Mouse (Mus musculus) embryonic fibroblast, embryonic 13.5 days (primary cell): ENCODE measurements around the gene Pygo1.

Experiments
- CTCF ChIP-seq: IDR thresholded peaks from 2 replicates; pipeline ENCODE4 v1.5.1; 2011; ENCODE audit warnings: mild to moderate bottlenecking, control low read depth, low read length, moderate library complexity, borderline replicate concordance; ENCODE audit not compliant: insufficient read depth
- POLR2A ChIP-seq: IDR thresholded peaks from 2 replicates; pipeline ENCODE4 v1.6.1; 2011; ENCODE audit warnings: low read depth, mild to moderate bottlenecking, control low read depth, low read length, moderate library complexity

- TF ChIP-seq CTCF = no peak
- TF ChIP-seq POLR2A = no peak
Observed at GRCm38 (mm10) chr9:72925935-72926258, 452 bp downstream of the Pygo1 start.
